Mouse (Mus musculus) cortical plate, adult 2 months (tissue): ENCODE measurements around the gene Epn3.

ENCODE experiments used
- CTCF ChIP-seq: fragments of 200-500 bp; IDR thresholded peaks from 2 replicates; pipeline ENCODE4 v1.5.1; 2011; ENCODE audit warnings: mild to moderate bottlenecking, control low read depth, low read length; ENCODE audit not compliant: insufficient read depth; ENCODE audit errors: extremely low read depth
- POLR2A ChIP-seq: fragments of 200-500 bp; IDR thresholded peaks from 2 replicates; pipeline ENCODE4 v1.6.1; 2011; ENCODE audit warnings: mild to moderate bottlenecking, low read length, control low read depth; ENCODE audit not compliant: insufficient read depth; ENCODE audit errors: extremely low read depth

- TF ChIP-seq CTCF (no peak), POLR2A (no peak)
These were observed 1.7 kb upstream of the Epn3 start for GRCm38 (mm10) chr11:94501482-94501881.
